ENCODE assay signal across 14 mouse cellular contexts in genomic region chr7:132719570-132719969, GRCm38 (mm10).
A peak's percentile ranks its signal among the peaks of the same experiment; 100 is the strongest.
DNase-seq lines count a peak whose midpoint lies in the region; ATAC-seq and TF ChIP-seq lines count a peak whose summit lies in the region.
"Had no signal": no experiment of that assay in that cellular context is flagged by ENCODE, and none has a peak within 500 bp of the region (broad histone marks: within the 10 kb centered on the region; RNA-seq: fewer than 3 reads in every experiment).

No protein-coding gene starts in this region.

- WGBS in embryonic facial prominence, embryonic 13.5 days: 83% methylated on average over 4 of the region's 4 CpGs
- WGBS in embryonic facial prominence, embryonic 10.5 days: 89% methylated on average over 4 of the region's 4 CpGs
- WGBS in liver, embryonic 12.5 days (ENCODE audit: insufficient replicate concordance): 85% methylated on average over 4 of the region's 4 CpGs
- 83% methylated on average over 4 of the region's 4 CpGs for WGBS in liver, embryonic 11.5 days
- 67% methylated on average over 4 of the region's 4 CpGs for WGBS in liver, embryonic 15.5 days (ENCODE audit: insufficient replicate concordance)

- peak in 1 of 2 experiments; percentile 36; a peak in 2 of 4 replicates for TF ChIP-seq CTCF in CH12.LX (conservative IDR thresholded peaks at IDR 0.05 in 1 of 2, IDR thresholded peaks at IDR 0.05 in 1 of 2; ENCODE audit: low read depth in 2 of 2, low read length in 2 of 2)

- peaks cover 7% of the 10 kb centered on the region; the same call in 1 of the 2 replicates for H3K36me3 ChIP-seq in embryonic facial prominence, embryonic 13.5 days
- H3K36me3 ChIP-seq in embryonic facial prominence, embryonic 10.5 days (replicated peaks): peaks cover 30% of the 10 kb centered on the region
- peaks cover 62% of the 10 kb centered on the region for H3K36me3 ChIP-seq in liver, embryonic 12.5 days
- peaks cover 2% of the 10 kb centered on the region; the same call in 1 of the 2 replicates for H3K36me3 ChIP-seq in liver, embryonic 11.5 days (ENCODE audit: control insufficient read depth, insufficient read depth, low read length)
- peaks cover 16 to 45% of the 10 kb centered on the region in 2 experiments for H3K36me3 ChIP-seq in CH12.LX (replicated peaks in 1 of 2; ENCODE audit: control insufficient read depth in 1 of 2, insufficient read depth in 1 of 2, low read length in 1 of 2)
- H3K36me3 ChIP-seq in liver, embryonic 15.5 days (replicated peaks): peaks cover 78% of the 10 kb centered on the region

- dilution Hi-C loops in CH12.LX (cut with MboI; ENCODE audit: extremely low pct_ligation_motif_present, extremely low pct_unique_long_range_greater_than_20kb, low sequenced_read_pairs): no loop called here

- DNase-seq in embryonic facial prominence, embryonic 10.5 days (ENCODE audit: low spot score): no peak
- DNase-seq in liver, embryonic 11.5 days (ENCODE audit: low spot score): no peak
- DNase-seq in CH12.LX (ENCODE audit: extremely low read depth): peak; percentile 65
- no peak for DNase-seq in retina, embryonic 14.5 days (ENCODE audit: low spot score)
- no peak for DNase-seq in urinary bladder, postnatal 36 days (ENCODE audit: low spot score in 2 of 2)
- DNase-seq: adrenal gland, adult 8-10 months; heart, adult 11 months; heart, postnatal 14 days had no signal

- in situ Hi-C loops in CH12.LX (cut with MboI; ENCODE audit: low pct_ligation_motif_present, low pct_unique_long_range_greater_than_20kb, low sequenced_read_pairs): no loop called here

- no peak; the same call in none of the 2 replicates for TF ChIP-seq RAD21 in CH12.LX (IDR thresholded peaks at IDR 0.05; ENCODE audit: low read depth, low read length)

- 0 out of 2 replicates have a peak, but pooled peaks have one; percentile 17 for TF ChIP-seq POLR2A in CH12.LX (IDR thresholded peaks at IDR 0.05; ENCODE audit: low read depth, low read length)

- no peaks in the 10 kb centered on the region for H3K79me2 ChIP-seq in CH12.LX (replicated peaks; ENCODE audit: control insufficient read depth, extremely low read depth, insufficient read depth, poor library complexity, severe bottlenecking)

- H3K4me3 ChIP-seq in embryonic facial prominence, embryonic 13.5 days: no peak overlapping the region
- H3K4me3 ChIP-seq in embryonic facial prominence, embryonic 10.5 days: no peak overlapping the region
- H3K4me3 ChIP-seq in liver, embryonic 12.5 days: no peak overlapping the region
- H3K4me3 ChIP-seq in liver, embryonic 11.5 days (ENCODE audit: low read depth, low read length): no peak overlapping the region
- H3K4me3 ChIP-seq in CH12.LX (replicated peaks in 1 of 3; ENCODE audit: low read depth in 2 of 3, low read length in 2 of 3, poor library complexity in 1 of 3): peak overlapping the region; percentile 21 to 49 (median 43)
- no peak overlapping the region for H3K4me3 ChIP-seq in liver, embryonic 15.5 days (replicated peaks)
- H3K4me3 ChIP-seq: kidney, embryonic 15.5 days had no signal

- H3K27me3 ChIP-seq in embryonic facial prominence, embryonic 13.5 days: no peaks in the 10 kb centered on the region
- no peaks in the 10 kb centered on the region for H3K27me3 ChIP-seq in embryonic facial prominence, embryonic 10.5 days (replicated peaks; ENCODE audit: low read depth, poor library complexity, severe bottlenecking)
- H3K27me3 ChIP-seq in liver, embryonic 12.5 days (replicated peaks): no peaks in the 10 kb centered on the region
- H3K27me3 ChIP-seq in liver, embryonic 11.5 days (replicated peaks; ENCODE audit: control insufficient read depth, insufficient read depth, low read length): no peaks in the 10 kb centered on the region
- H3K27me3 ChIP-seq in CH12.LX (replicated peaks): no peaks in the 10 kb centered on the region
- no peaks in the 10 kb centered on the region for H3K27me3 ChIP-seq in liver, embryonic 15.5 days
- H3K27me3 ChIP-seq: kidney, embryonic 15.5 days had no signal

- H3K9me3 ChIP-seq in embryonic facial prominence, embryonic 13.5 days: no peaks in the 10 kb centered on the region
- no peaks in the 10 kb centered on the region for H3K9me3 ChIP-seq in embryonic facial prominence, embryonic 10.5 days
- H3K9me3 ChIP-seq in liver, embryonic 12.5 days (replicated peaks): no peaks in the 10 kb centered on the region
- no peaks in the 10 kb centered on the region for H3K9me3 ChIP-seq in liver, embryonic 11.5 days (ENCODE audit: control insufficient read depth, low read length)
- no peaks in the 10 kb centered on the region for H3K9me3 ChIP-seq in CH12.LX (replicated peaks; ENCODE audit: low read length)
- H3K9me3 ChIP-seq in liver, embryonic 15.5 days (replicated peaks): no peaks in the 10 kb centered on the region
- H3K9me3 ChIP-seq: kidney, embryonic 15.5 days had no signal

- no peak overlapping the region for H3K4me2 ChIP-seq in embryonic facial prominence, embryonic 13.5 days
- H3K4me2 ChIP-seq in liver, embryonic 12.5 days: no peak overlapping the region
- no peak overlapping the region for H3K4me2 ChIP-seq in liver, embryonic 11.5 days
- peak overlapping the region; percentile 68 for H3K4me2 ChIP-seq in CH12.LX (ENCODE audit: insufficient read depth, low read depth, poor library complexity, severe bottlenecking)
- H3K4me2 ChIP-seq in liver, embryonic 15.5 days: no peak overlapping the region
- H3K4me2 ChIP-seq: kidney, embryonic 15.5 days had no signal

- ATAC-seq in embryonic facial prominence, embryonic 13.5 days (ENCODE audit: insufficient number of reproducible peaks, insufficient read depth, low FRiP score, low TSS enrichment, low read depth): no peak
- ATAC-seq in liver, embryonic 12.5 days: no peak
- ATAC-seq in liver, embryonic 11.5 days (replicated peaks; ENCODE audit: low FRiP score): no peak
- no peak for ATAC-seq in liver, embryonic 15.5 days (ENCODE audit: insufficient read depth)
- ATAC-seq: CD4-positive, CD25-positive, alpha-beta regulatory T cell, adult 4 months had no signal

- 0 out of 2 replicates have a peak overlapping the region, but pooled peaks have one; percentile 51 for H3K27ac ChIP-seq in embryonic facial prominence, embryonic 13.5 days
- no peak overlapping the region for H3K27ac ChIP-seq in embryonic facial prominence, embryonic 10.5 days (replicated peaks)
- H3K27ac ChIP-seq in liver, embryonic 12.5 days: peak overlapping the region; percentile 53; the same call in 1 of the 2 replicates
- H3K27ac ChIP-seq in liver, embryonic 11.5 days (ENCODE audit: low read depth, low read length): no peak overlapping the region
- peak overlapping the region; percentile 80 for H3K27ac ChIP-seq in CH12.LX (ENCODE audit: insufficient read depth, low read depth)
- 0 out of 2 replicates have a peak overlapping the region, but pooled peaks have one; percentile 33 for H3K27ac ChIP-seq in liver, embryonic 15.5 days (replicated peaks)
- H3K27ac ChIP-seq: kidney, embryonic 15.5 days; liver, embryonic 14.5 days had no signal

- TF ChIP-seq EP300 in CH12.LX (IDR thresholded peaks at IDR 0.05; ENCODE audit: low read length): peak; percentile 87

- no peak overlapping the region for H3K9ac ChIP-seq in embryonic facial prominence, embryonic 13.5 days
- no peak overlapping the region for H3K9ac ChIP-seq in liver, embryonic 12.5 days
- H3K9ac ChIP-seq in liver, embryonic 11.5 days (ENCODE audit: low read depth, low read length): no peak overlapping the region
- H3K9ac ChIP-seq in CH12.LX (ENCODE audit: insufficient read depth, low read depth): peak overlapping the region; percentile 58
- H3K9ac ChIP-seq in liver, embryonic 15.5 days: no peak overlapping the region
- H3K9ac ChIP-seq: kidney, embryonic 15.5 days; liver, embryonic 14.5 days had no signal

- H3K4me1 ChIP-seq in embryonic facial prominence, embryonic 13.5 days: peaks cover 24% of the 10 kb centered on the region
- H3K4me1 ChIP-seq in embryonic facial prominence, embryonic 10.5 days: peaks cover 65% of the 10 kb centered on the region
- H3K4me1 ChIP-seq in liver, embryonic 12.5 days: peaks cover 80% of the 10 kb centered on the region
- H3K4me1 ChIP-seq in liver, embryonic 11.5 days (replicated peaks; ENCODE audit: control insufficient read depth, insufficient read depth, low read length): peaks cover 42% of the 10 kb centered on the region
- H3K4me1 ChIP-seq in CH12.LX (ENCODE audit: control insufficient read depth in 1 of 2, insufficient read depth in 2 of 2): peaks cover 41 to 83% of the 10 kb centered on the region in 2 experiments
- H3K4me1 ChIP-seq in liver, embryonic 15.5 days (replicated peaks): peaks cover 74% of the 10 kb centered on the region

TF ChIP-seq in CH12.LX, 34 proteins besides CTCF, POLR2A, EP300 and RAD21 (continues in another document):
- TF ChIP-seq NELFE (IDR thresholded peaks at IDR 0.05; ENCODE audit: low read depth, low read length) (0 out of 2 replicates have a peak, but pooled peaks have one; percentile 37), USF2 (conservative IDR thresholded peaks at IDR 0.05; ENCODE audit: low read depth, low read length) (no peak), KAT2A (IDR thresholded peaks at IDR 0.05; ENCODE audit: insufficient replicate concordance, low read length) (no peak), ETS1 (conservative IDR thresholded peaks at IDR 0.05; ENCODE audit: low read depth, low read length) (peak; percentile 89), IRF4 (IDR thresholded peaks at IDR 0.05; ENCODE audit: low read depth, low read length) (peak; percentile 77), SMC3 (IDR thresholded peaks at IDR 0.05; ENCODE audit: low read depth, low read length) (peak; percentile 21; the same call in 1 of the 2 replicates), JUND (conservative IDR thresholded peaks at IDR 0.05; ENCODE audit: low read depth, low read length) (peak; percentile 73), PAX5 (IDR thresholded peaks at IDR 0.05; ENCODE audit: low read length) (no peak), UBTF (IDR thresholded peaks at IDR 0.05; ENCODE audit: low read depth, low read length) (no peak), SIN3A (IDR thresholded peaks at IDR 0.05; ENCODE audit: low read length) (peak; percentile 35; the same call in 1 of the 2 replicates), MAX (IDR thresholded peaks at IDR 0.05; ENCODE audit: low read length) (peak; percentile 40; the same call in 1 of the 2 replicates), MAFK (IDR thresholded peaks at IDR 0.05; ENCODE audit: insufficient replicate concordance, low read length) (peak; percentile 79), TCF12 (IDR thresholded peaks at IDR 0.05; ENCODE audit: low read depth, low read length) (peak; percentile 63), MEF2A (IDR thresholded peaks at IDR 0.05; ENCODE audit: borderline replicate concordance, low read depth, low read length) (peak; percentile 77), MAZ (IDR thresholded peaks at IDR 0.05; ENCODE audit: low read depth, low read length) (0 out of 2 replicates have a peak, but pooled peaks have one; percentile 28), TBP (conservative IDR thresholded peaks at IDR 0.05; ENCODE audit: low read depth, low read length) (peak; percentile 62; the same call in 1 of the 2 replicates), JUN (IDR thresholded peaks at IDR 0.05; ENCODE audit: insufficient read depth, low read depth, low read length) (peak; percentile 47; the same call in 1 of the 2 replicates), GABPA (IDR thresholded peaks at IDR 0.05; ENCODE audit: insufficient replicate concordance, low read depth, low read length) (no peak)

Comparison
In these comparisons a context has a peak if more than half of its experiments do, and no peak if none do; other contexts are left out.
1. H3K27ac ChIP-seq: peak in embryonic facial prominence, embryonic 13.5 days (single experiment), liver, embryonic 12.5 days (single experiment), CH12.LX (single experiment) and liver, embryonic 15.5 days (single experiment); none in embryonic facial prominence, embryonic 10.5 days (single experiment) and liver, embryonic 11.5 days (single experiment).
2. H3K4me3 ChIP-seq: peak in CH12.LX (3 of 3); none in embryonic facial prominence, embryonic 13.5 days (single experiment), embryonic facial prominence, embryonic 10.5 days (single experiment), liver, embryonic 12.5 days (single experiment), liver, embryonic 11.5 days (single experiment) and liver, embryonic 15.5 days (single experiment).